Mouse (Mus musculus) erythroblast, embryonic 14.5 days (primary cell): ENCODE results near the gene Dennd2c. TPM values are rescaled to one million over a fixed set of nuclear protein-coding genes. Genes with fewer than 3 reads are reported as not detected.

ENCODE experiments used
- polyA plus RNA-seq: library from polyadenylated mRNA; stranded (reverse); fragments of >175 nt; gene quantifications from 2 replicates; pipeline ENCODE4 v1.2.3, GENCODE M21; 2012

Gene Dennd2c
- polyA plus RNA-seq, 1 experiment = 0.39 TPM

Other genes starting within 250 kb of the Dennd2c start
- gene Sycp1, start 166.5 kb upstream of the Dennd2c start, polyA plus RNA-seq = not detected in 2 replicates
- gene Nr1h5, start 138.5 kb upstream of the Dennd2c start, polyA plus RNA-seq = not detected in 2 replicates
- gene Sike1, start 106.9 kb upstream of the Dennd2c start, polyA plus RNA-seq = 0.17 and 0.42 TPM in 2 replicates
- 1.4 and 2.0 TPM in 2 replicates for gene Csde1, start 82.2 kb upstream of the Dennd2c start, polyA plus RNA-seq
- gene Nras, start 44.3 kb upstream of the Dennd2c start, polyA plus RNA-seq = 0.37 and 0.65 TPM in 2 replicates
- gene Ampd1, start 28.6 kb upstream of the Dennd2c start, polyA plus RNA-seq = not detected in 2 replicates
- gene Bcas2, start 69.1 kb downstream of the Dennd2c start, polyA plus RNA-seq = 24.7 and 40.9 TPM in 2 replicates
- gene Trim33, start 176.7 kb downstream of the Dennd2c start, polyA plus RNA-seq = 0.10 and 0.20 TPM in 2 replicates